Mouse (Mus musculus) small intestine, adult 2 months (tissue): ENCODE data around the gene Tex2.

ENCODE experiments used
- CTCF ChIP-seq: fragments of 200-500 bp; IDR thresholded peaks from 2 replicates; pipeline ENCODE4 v1.5.1; 2012; ENCODE audit warnings: low read depth, mild to moderate bottlenecking, control low read depth, inconsistent platforms, low read length, moderate library complexity, mixed read lengths; ENCODE audit not compliant: insufficient replicate concordance, insufficient read length; ENCODE audit errors: extremely low read depth
- POLR2A ChIP-seq: fragments of 200-500 bp; IDR thresholded peaks from 2 replicates; pipeline ENCODE4 v1.6.1; 2012; ENCODE audit warnings: low read depth, mild to moderate bottlenecking, control low read depth, inconsistent platforms, low read length, moderate library complexity

DNA sequence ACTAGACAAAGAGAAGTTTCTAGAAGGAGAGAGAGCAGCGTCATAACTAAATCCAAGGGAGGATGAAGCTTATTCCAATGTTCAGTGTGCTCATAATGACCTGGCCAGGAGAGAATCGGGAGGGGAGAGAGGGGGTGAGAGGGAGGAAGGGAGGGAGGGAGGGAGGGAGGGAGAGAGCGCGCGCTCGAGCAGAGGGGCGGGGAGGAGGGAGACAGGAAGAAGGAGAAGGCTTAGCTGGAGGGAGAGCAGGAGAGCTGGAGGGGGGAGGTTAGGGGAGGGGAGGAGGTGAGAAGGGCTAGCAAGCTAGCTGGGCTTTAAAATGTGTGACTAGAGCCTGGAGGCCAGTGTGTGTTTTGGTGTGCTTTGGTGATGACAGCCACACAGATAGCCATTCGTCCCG, 26.8 kb upstream of the Tex2 start:
- TF ChIP-seq CTCF (no peak), POLR2A (no peak)
